Mouse (Mus musculus): ENCODE data around the gene Utp4. TPM values are rescaled to one million over a fixed set of nuclear protein-coding genes. Genes with fewer than 3 reads are reported as not detected.

The Utp4 gene
- total and polyA plus RNA-seq, 3 experiments: 123 to 218 (median 174) TPM

- Histone ChIP-seq H3K4me3 (ENCODE audit: control insufficient read depth in 1 of 2, insufficient read depth in 1 of 2, low read depth in 2 of 2, low read length in 2 of 2) (no peak overlapping the region), H3K27ac (ENCODE audit: control insufficient read depth, low read depth, low read length) (no peak overlapping the region), H3K36me3 (ENCODE audit: control insufficient read depth in 1 of 2, insufficient read depth in 2 of 2, low read length in 2 of 2) (no peaks in the 10 kb centered on the region), H3K4me1 (ENCODE audit: control insufficient read depth in 1 of 2, insufficient read depth in 2 of 2, low read length in 2 of 2) (no peaks in the 10 kb centered on the region), H3K9ac (ENCODE audit: control insufficient read depth, low read depth, low read length, poor library complexity, severe bottlenecking) (no peak overlapping the region), H3K27me3 (ENCODE audit: control insufficient read depth in 1 of 2, insufficient read depth in 2 of 2, low read length in 2 of 2) (no peaks in the 10 kb centered on the region), H3K79me2 (ENCODE audit: control insufficient read depth, insufficient read depth, low read length, poor library complexity) (no peaks in the 10 kb centered on the region), H3K9me3 (replicated peaks; ENCODE audit: insufficient read depth, low read length) (no peaks in the 10 kb centered on the region)
- DNase-seq (ENCODE audit: low read depth, low spot score): no peak
- TF ChIP-seq USF2 (IDR thresholded peaks at IDR 0.05; ENCODE audit: borderline replicate concordance in 1 of 2, insufficient read depth in 1 of 2, low read depth in 1 of 2, low read length in 2 of 2): no peak
These were observed 22.7 kb upstream of the Utp4 start for GRCm38 (mm10) chr8:106870537-106871327.

- no peak for DNase-seq (ENCODE audit: low read depth, low spot score)
- no peak overlapping the region for H3K9ac ChIP-seq (ENCODE audit: control insufficient read depth, low read depth, low read length, poor library complexity, severe bottlenecking)
- no peak overlapping the region for H3K4me3 ChIP-seq (ENCODE audit: control insufficient read depth in 1 of 2, insufficient read depth in 1 of 2, low read depth in 2 of 2, low read length in 2 of 2)
- TF ChIP-seq MXI1 (IDR thresholded peaks at IDR 0.05; ENCODE audit: low read depth, low read length): no peak
- no peak for TF ChIP-seq RAD21 (IDR thresholded peaks at IDR 0.05; ENCODE audit: low read depth, low read length)
- TF ChIP-seq ZMIZ1 (IDR thresholded peaks at IDR 0.05; ENCODE audit: low read depth, low read length): no peak
- TF ChIP-seq TBP (IDR thresholded peaks at IDR 0.05; ENCODE audit: low read depth, low read length): no peak
- no peak for TF ChIP-seq E2F4 (IDR thresholded peaks at IDR 0.05; ENCODE audit: borderline replicate concordance, low read depth, low read length)
- no peak for TF ChIP-seq NELFE (IDR thresholded peaks at IDR 0.05; ENCODE audit: low read depth, low read length)
- no peak for TF ChIP-seq HCFC1 (IDR thresholded peaks at IDR 0.05; ENCODE audit: low read depth, low read length)
- no peak for TF ChIP-seq CTCF (IDR thresholded peaks at IDR 0.05 in 2 of 3, conservative IDR thresholded peaks at IDR 0.05 in 1 of 3; ENCODE audit: control insufficient read depth in 1 of 3, insufficient read depth in 1 of 3, low read depth in 2 of 3, low read length in 3 of 3, poor library complexity in 1 of 3, severe bottlenecking in 1 of 3)
- no peak for TF ChIP-seq SIN3A (IDR thresholded peaks at IDR 0.05; ENCODE audit: low read length)
- TF ChIP-seq ELF1 (IDR thresholded peaks at IDR 0.05; ENCODE audit: low read depth, low read length): no peak
- no peak for TF ChIP-seq POLR2AphosphoS5 (IDR thresholded peaks at IDR 0.05; ENCODE audit: borderline replicate concordance, low read depth, low read length)
- no peaks in the 10 kb centered on the region for H3K79me2 ChIP-seq (ENCODE audit: control insufficient read depth, insufficient read depth, low read length, poor library complexity)
- no peaks in the 10 kb centered on the region for H3K9me3 ChIP-seq (replicated peaks; ENCODE audit: insufficient read depth, low read length)
- H3K36me3 ChIP-seq (ENCODE audit: control insufficient read depth in 1 of 2, insufficient read depth in 2 of 2, low read length in 2 of 2): no peaks in the 10 kb centered on the region
- H3K27me3 ChIP-seq (ENCODE audit: control insufficient read depth in 1 of 2, insufficient read depth in 2 of 2, low read length in 2 of 2): no peaks in the 10 kb centered on the region
- no peak overlapping the region for H3K27ac ChIP-seq (ENCODE audit: control insufficient read depth, low read depth, low read length)
- no peaks in the 10 kb centered on the region for H3K4me1 ChIP-seq (ENCODE audit: control insufficient read depth in 1 of 2, insufficient read depth in 2 of 2, low read length in 2 of 2)
These were observed 22.0 kb upstream of the Utp4 start for GRCm38 (mm10) chr8:106871328-106871926.

GRCm38 (mm10) chr8:106871931-106872371, 21.5 kb upstream of the Utp4 start:
- no peaks in the 10 kb centered on the region for H3K9me3 ChIP-seq (replicated peaks; ENCODE audit: insufficient read depth, low read length)
- H3K27ac ChIP-seq (ENCODE audit: control insufficient read depth, low read depth, low read length): no peak overlapping the region
- no peak for TF ChIP-seq ETS1 (IDR thresholded peaks at IDR 0.05; ENCODE audit: low read depth, low read length)
- no peak for TF ChIP-seq JUND (IDR thresholded peaks at IDR 0.05; ENCODE audit: low read depth, low read length)
- no peak for TF ChIP-seq ZMIZ1 (IDR thresholded peaks at IDR 0.05; ENCODE audit: low read depth, low read length)
- TF ChIP-seq NRF1 (IDR thresholded peaks at IDR 0.05; ENCODE audit: insufficient read depth, low read depth, low read length, poor library complexity, severe bottlenecking): no peak
- TF ChIP-seq MAZ (IDR thresholded peaks at IDR 0.05; ENCODE audit: low read depth, low read length): no peak
- TF ChIP-seq ZC3H11A (IDR thresholded peaks at IDR 0.05; ENCODE audit: low read depth, low read length): no peak
- H3K4me1 ChIP-seq (ENCODE audit: control insufficient read depth in 1 of 2, insufficient read depth in 2 of 2, low read length in 2 of 2): no peaks in the 10 kb centered on the region
- no peak overlapping the region for H3K9ac ChIP-seq (ENCODE audit: control insufficient read depth, low read depth, low read length, poor library complexity, severe bottlenecking)
- no peak overlapping the region for H3K4me3 ChIP-seq (ENCODE audit: control insufficient read depth in 1 of 2, insufficient read depth in 1 of 2, low read depth in 2 of 2, low read length in 2 of 2)
- H3K79me2 ChIP-seq (ENCODE audit: control insufficient read depth, insufficient read depth, low read length, poor library complexity): no peaks in the 10 kb centered on the region
- H3K36me3 ChIP-seq (ENCODE audit: control insufficient read depth in 1 of 2, insufficient read depth in 2 of 2, low read length in 2 of 2): no peaks in the 10 kb centered on the region
- DNase-seq (ENCODE audit: low read depth, low spot score): no peak
- no peaks in the 10 kb centered on the region for H3K27me3 ChIP-seq (ENCODE audit: control insufficient read depth in 1 of 2, insufficient read depth in 2 of 2, low read length in 2 of 2)
